Mouse (Mus musculus) testis, adult 2 months (tissue): Measurements from ENCODE around the gene Fbxl20.

ENCODE experiments used
- CTCF ChIP-seq: fragments of 200-500 bp; IDR thresholded peaks from 2 replicates; pipeline ENCODE4 v1.5.1; 2012; ENCODE audit warnings: low read depth, mild to moderate bottlenecking, inconsistent platforms, low read length, moderate library complexity; ENCODE audit not compliant: control insufficient read depth, insufficient read depth, insufficient replicate concordance
- POLR2A ChIP-seq: fragments of 200-500 bp; IDR thresholded peaks from 2 replicates; pipeline ENCODE4 v1.6.1; 2012; ENCODE audit warnings: low read depth, mild to moderate bottlenecking, inconsistent platforms, low read length, moderate library complexity; ENCODE audit not compliant: control insufficient read depth

DNA sequence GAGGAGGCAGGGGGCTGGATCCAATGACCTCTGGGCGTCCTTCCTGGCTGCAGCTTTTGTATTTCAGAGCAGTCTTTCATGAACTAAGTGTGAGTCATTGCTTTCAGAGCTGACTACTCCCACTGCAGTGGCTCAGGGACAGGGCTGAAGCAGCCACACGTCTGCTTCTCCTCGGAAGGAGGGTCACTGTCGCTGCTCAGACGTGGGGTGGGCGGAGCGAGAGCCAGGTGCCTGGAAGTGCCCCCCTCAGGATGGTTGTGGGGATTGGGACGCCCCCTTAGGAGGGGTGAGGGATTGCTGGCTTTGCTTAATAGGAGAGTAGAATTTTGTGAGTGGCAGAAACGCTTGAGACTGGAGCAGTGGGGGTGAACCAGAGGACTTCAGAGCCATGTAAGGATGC is 92.7 kb downstream of the Fbxl20 start:
- no peak for TF ChIP-seq POLR2A
- no peak for TF ChIP-seq CTCF
